8 mouse cellular contexts compared by ENCODE assay signal in genomic region chr19:6117986-6118676, GRCm38 (mm10). TPM values are rescaled to one million over a fixed set of nuclear protein-coding genes. Genes with fewer than 3 reads are reported as not detected.
A peak's percentile ranks its signal among the peaks of the same experiment; 100 is the strongest.
DNase-seq lines count a peak whose midpoint lies in the region; ATAC-seq and TF ChIP-seq lines count a peak whose summit lies in the region.

Gene Sac3d1, minus strand, starts transcription at chr19:6118650.

- peak within 1 kb of the TSS; percentile 94 for H3K4me2 ChIP-seq in forebrain, embryonic 12.5 days
- H3K4me2 ChIP-seq in heart, postnatal 0 days (ENCODE audit: low read depth, low read length), result peak within 1 kb of the TSS; percentile 98
- peak within 1 kb of the TSS; percentile 86 for H3K4me2 ChIP-seq in liver, embryonic 16.5 days (ENCODE audit: low read depth, low read length)
- peak within 1 kb of the TSS; percentile 85 for H3K4me2 ChIP-seq in neural tube, embryonic 13.5 days

- TF ChIP-seq POLR2A in ES-Bruce4 (IDR thresholded peaks at IDR 0.05; ENCODE audit: insufficient read depth, low read length), result peak; percentile 76
- peak; percentile 74 for TF ChIP-seq POLR2A in testis, adult 2 months (IDR thresholded peaks at IDR 0.05; ENCODE audit: control insufficient read depth, low read depth, low read length)

- H3K9me3 ChIP-seq in ES-Bruce4 (replicated peaks; ENCODE audit: control insufficient read depth, insufficient read depth, low read length, poor library complexity, severe bottlenecking), result no peaks in the 10 kb centered on the region
- no peaks in the 10 kb centered on the region for H3K9me3 ChIP-seq in forebrain, embryonic 12.5 days
- H3K9me3 ChIP-seq in heart, postnatal 0 days (replicated peaks; ENCODE audit: control insufficient read depth, low read length), result no peaks in the 10 kb centered on the region
- H3K9me3 ChIP-seq in liver, embryonic 16.5 days (replicated peaks; ENCODE audit: control insufficient read depth, low read length), result no peaks in the 10 kb centered on the region
- H3K9me3 ChIP-seq in neural tube, embryonic 13.5 days, result no peaks in the 10 kb centered on the region

- under 1% methylated on average over 77 of the region's 77 CpGs for WGBS in forebrain, embryonic 12.5 days
- WGBS in heart, postnatal 0 days, result under 1% methylated on average over 62 of the region's 77 CpGs
- WGBS in liver, embryonic 16.5 days (ENCODE audit: insufficient replicate concordance), result under 1% methylated on average over 77 of the region's 77 CpGs
- under 1% methylated on average over 77 of the region's 77 CpGs for WGBS in neural tube, embryonic 13.5 days

- peaks cover 2% of the 10 kb centered on the region for H3K4me1 ChIP-seq in ES-Bruce4 (ENCODE audit: control insufficient read depth, insufficient read depth, low read length)
- peaks cover 21% of the 10 kb centered on the region for H3K4me1 ChIP-seq in forebrain, embryonic 12.5 days
- peaks cover 11% of the 10 kb centered on the region for H3K4me1 ChIP-seq in heart, postnatal 0 days (ENCODE audit: control insufficient read depth, insufficient read depth)
- H3K4me1 ChIP-seq in liver, embryonic 16.5 days (ENCODE audit: control insufficient read depth, low read depth, low read length), result peaks cover 20% of the 10 kb centered on the region
- H3K4me1 ChIP-seq in neural tube, embryonic 13.5 days (replicated peaks), result peaks cover 28% of the 10 kb centered on the region
- peaks cover 9% of the 10 kb centered on the region for H3K4me1 ChIP-seq in testis, adult 2 months (ENCODE audit: control insufficient read depth, insufficient read depth, low read length)

- peak within 1 kb of the TSS; percentile 80 for H3K4me3 ChIP-seq in ES-Bruce4 (ENCODE audit: low read depth, low read length)
- peak within 1 kb of the TSS; percentile 85 for H3K4me3 ChIP-seq in forebrain, embryonic 12.5 days (replicated peaks)
- peak within 1 kb of the TSS; percentile 64 for H3K4me3 ChIP-seq in heart, postnatal 0 days (ENCODE audit: low read depth, low read length)
- H3K4me3 ChIP-seq in liver, embryonic 16.5 days (ENCODE audit: low read depth, low read length), result peak within 1 kb of the TSS; percentile 70
- H3K4me3 ChIP-seq in neural tube, embryonic 13.5 days, result peak within 1 kb of the TSS; percentile 84
- H3K4me3 ChIP-seq in testis, adult 2 months (ENCODE audit: control insufficient read depth, low read depth, low read length), result peak within 1 kb of the TSS; percentile 83

- H3K36me3 ChIP-seq in ES-Bruce4 (ENCODE audit: control insufficient read depth, insufficient read depth, low read length, poor library complexity, severe bottlenecking), result peaks cover 14% of the 10 kb centered on the region
- peaks cover 28% of the 10 kb centered on the region for H3K36me3 ChIP-seq in forebrain, embryonic 12.5 days (replicated peaks)
- peaks cover 24% of the 10 kb centered on the region for H3K36me3 ChIP-seq in heart, postnatal 0 days (replicated peaks; ENCODE audit: control insufficient read depth, insufficient read depth, low read length)
- H3K36me3 ChIP-seq in liver, embryonic 16.5 days (ENCODE audit: control insufficient read depth, insufficient read depth), result peaks cover 26% of the 10 kb centered on the region
- H3K36me3 ChIP-seq in neural tube, embryonic 13.5 days, result peaks cover 42% of the 10 kb centered on the region
- H3K36me3 ChIP-seq in testis, adult 2 months (ENCODE audit: control insufficient read depth, insufficient read depth, low read length), result no peaks in the 10 kb centered on the region; the same call in 1 of the 2 replicates

- peak; percentile 89 for ATAC-seq in forebrain, embryonic 12.5 days (ENCODE audit: low FRiP score)
- ATAC-seq in heart, postnatal 0 days (ENCODE audit: insufficient read depth, low read depth), result peak; percentile 85
- peak; percentile 80 for ATAC-seq in liver, embryonic 16.5 days (ENCODE audit: low read depth)
- ATAC-seq in neural tube, embryonic 13.5 days (ENCODE audit: low read depth), result peak; percentile 90

- peak; percentile 92 for DNase-seq in c-Kit-positive CD71-positive TER-119-positive erythroid progenitor cells, embryonic 14.5 days (ENCODE audit: low spot score)
- DNase-seq in heart, postnatal 0 days (ENCODE audit: low spot score), result peak; percentile 85
- DNase-seq in kidney, postnatal 4 days, result peak; percentile 89 to 94

- no peak for TF ChIP-seq CTCF in ES-Bruce4 (IDR thresholded peaks at IDR 0.05; ENCODE audit: low read depth, low read length)
- TF ChIP-seq CTCF in heart, postnatal 0 days (IDR thresholded peaks at IDR 0.05; ENCODE audit: low read depth), result no peak
- no peak for TF ChIP-seq CTCF in testis, adult 2 months (IDR thresholded peaks at IDR 0.05; ENCODE audit: control insufficient read depth, insufficient read depth, insufficient replicate concordance, low read depth, low read length)

- peak within 1 kb of the TSS; percentile 86 for H3K9ac ChIP-seq in ES-Bruce4 (ENCODE audit: low read depth, poor library complexity, severe bottlenecking)
- H3K9ac ChIP-seq in forebrain, embryonic 12.5 days, result peak within 1 kb of the TSS; percentile 92
- peak within 1 kb of the TSS; percentile 79 for H3K9ac ChIP-seq in heart, postnatal 0 days (replicated peaks; ENCODE audit: low read depth, low read length)
- H3K9ac ChIP-seq in liver, embryonic 16.5 days (ENCODE audit: low read depth, low read length), result peak within 1 kb of the TSS; percentile 85
- peak within 1 kb of the TSS; percentile 90 for H3K9ac ChIP-seq in neural tube, embryonic 13.5 days

- H3K27ac ChIP-seq in ES-Bruce4 (ENCODE audit: insufficient read depth, low read length), result peak within 1 kb of the TSS; percentile 72
- peak within 1 kb of the TSS; percentile 98 for H3K27ac ChIP-seq in forebrain, embryonic 12.5 days
- H3K27ac ChIP-seq in heart, postnatal 0 days (ENCODE audit: low read depth), result peak within 1 kb of the TSS; percentile 92
- H3K27ac ChIP-seq in liver, embryonic 16.5 days (ENCODE audit: low read length), result peak within 1 kb of the TSS; percentile 90
- peak within 1 kb of the TSS; percentile 95 for H3K27ac ChIP-seq in neural tube, embryonic 13.5 days (replicated peaks)
- peak within 1 kb of the TSS; percentile 80 for H3K27ac ChIP-seq in testis, adult 2 months (ENCODE audit: control insufficient read depth, insufficient read depth, low read depth, low read length)

- no peak for TF ChIP-seq EP300 in ES-Bruce4 (IDR thresholded peaks at IDR 0.05; ENCODE audit: insufficient read depth, low read depth, low read length)
- TF ChIP-seq EP300 in heart, postnatal 0 days (IDR thresholded peaks at IDR 0.05; ENCODE audit: low read depth), result peak; percentile 51; the same call in 1 of the 2 replicates

- no peaks in the 10 kb centered on the region for H3K27me3 ChIP-seq in ES-Bruce4 (ENCODE audit: control insufficient read depth, insufficient read depth, low read length, poor library complexity, severe bottlenecking)
- H3K27me3 ChIP-seq in forebrain, embryonic 12.5 days, result no peaks in the 10 kb centered on the region
- H3K27me3 ChIP-seq in heart, postnatal 0 days (ENCODE audit: control insufficient read depth, insufficient read depth, low read length), result no peaks in the 10 kb centered on the region
- no peaks in the 10 kb centered on the region for H3K27me3 ChIP-seq in liver, embryonic 16.5 days (ENCODE audit: control insufficient read depth, insufficient read depth, low read depth, low read length)
- H3K27me3 ChIP-seq in neural tube, embryonic 13.5 days, result no peaks in the 10 kb centered on the region
- no peaks in the 10 kb centered on the region for H3K27me3 ChIP-seq in testis, adult 2 months (ENCODE audit: control insufficient read depth, insufficient read depth, low read length)

RNA-seq across cellular contexts. Expression of gene Sac3d1, which starts in this region (rescaled TPM):
- polyA plus RNA-seq in ES-Bruce4 (2011; ENCODE audit: insufficient read depth, insufficient read length, low read depth, missing spikeins), result 13.5 and 17.6 TPM in 2 replicates
- polyA plus RNA-seq in forebrain, embryonic 12.5 days (2016; fragmentation: Nextera tagmentation; extraction: Ambion mirVana), result 55.2 and 56.6 TPM in 2 replicates
- 46.5 and 48.8 TPM in 2 replicates for total RNA-seq in heart, postnatal 0 days (2014; rRNA removed; ENCODE audit: low replicate concordance)
- polyA plus RNA-seq in heart, postnatal 0 days (2015; fragmentation: Nextera tagmentation; extraction: Ambion mirVana), result 25.1 and 25.8 TPM in 2 replicates
- polyA plus RNA-seq in liver, embryonic 16.5 days (2015; fragmentation: Nextera tagmentation; extraction: Ambion mirVana), result 16.5 and 16.8 TPM in 2 replicates
- 44.7 and 46.9 TPM in 2 replicates for polyA plus RNA-seq in neural tube, embryonic 13.5 days (2015; fragmentation: Nextera tagmentation; extraction: Ambion mirVana)
- 22.3 and 26.8 TPM in 2 replicates for polyA plus RNA-seq in testis, adult 2 months (2012; rRNA removed)

Comparison
In these comparisons a context has a peak if more than half of its experiments do, and no peak if none do; other contexts are left out.
1. Peak in every context shown above with its lines: DNase-seq, ATAC-seq, H3K4me3 ChIP-seq and H3K27ac ChIP-seq.